Mouse (Mus musculus) CD4-positive helper T cell, adult 2 months (primary cell): ENCODE results near the gene Sptssa.

Experiments used
- DNase-seq: peaks from one replicate; pipeline ENCODE4 v3.0.0-alpha.2; 2012; ENCODE audit warnings: low read depth, missing footprints, low spot score

Sptssa gene

GRCm38 (mm10) chr12:54655292-54656038, 908 bp downstream of the Sptssa start:
- DNase-seq, result peak; percentile 53

GRCm38 (mm10) chr12:54654741-54655140, 1.6 kb downstream of the Sptssa start:
- DNase-seq, result no peak

- no peak for DNase-seq
Observed at GRCm38 (mm10) chr12:54654141-54654540, 2.2 kb downstream of the Sptssa start.

GRCm38 (mm10) chr12:54652346-54652745, 4.0 kb downstream of the Sptssa start:
- no peak for DNase-seq

GRCm38 (mm10) chr12:54651820-54652219, 4.6 kb downstream of the Sptssa start:
- DNase-seq, result peak; percentile 11

- DNase-seq, result no peak
Observed at GRCm38 (mm10) chr12:54651158-54651557, 5.2 kb downstream of the Sptssa start.

GRCm38 (mm10) chr12:54644947-54645346, 11.4 kb downstream of the Sptssa start:
- peak; percentile 9 for DNase-seq

- DNase-seq, result no peak
Observed at GRCm38 (mm10) chr12:54643320-54643892, 13.0 kb downstream of the Sptssa start.

- DNase-seq, result no peak
Observed at GRCm38 (mm10) chr12:54641374-54641773, 15.0 kb downstream of the Sptssa start.

- no peak for DNase-seq
Observed at GRCm38 (mm10) chr12:54640259-54640658, 16.1 kb downstream of the Sptssa start.

GRCm38 (mm10) chr12:54637033-54637432, 19.3 kb downstream of the Sptssa start:
- no peak for DNase-seq

- no peak for DNase-seq
Observed at GRCm38 (mm10) chr12:54632141-54632540, 24.2 kb downstream of the Sptssa start.

- no peak for DNase-seq
Observed at GRCm38 (mm10) chr12:54621942-54622341, 34.4 kb downstream of the Sptssa start.

GRCm38 (mm10) chr12:54620042-54620705, 36.2 kb downstream of the Sptssa start:
- no peak for DNase-seq

- DNase-seq, result no peak
Observed at GRCm38 (mm10) chr12:54608988-54609387, 47.4 kb downstream of the Sptssa start.

GRCm38 (mm10) chr12:54605203-54605602, 51.2 kb downstream of the Sptssa start:
- no peak for DNase-seq

- no peak for DNase-seq
Observed at GRCm38 (mm10) chr12:54603542-54604167, 52.7 kb downstream of the Sptssa start.

- DNase-seq, result peak; percentile 27
Observed at GRCm38 (mm10) chr12:54600482-54600881, 55.9 kb downstream of the Sptssa start.

- DNase-seq, result peak; percentile 65
Observed at GRCm38 (mm10) chr12:54598358-54598757, 58.0 kb downstream of the Sptssa start.

GRCm38 (mm10) chr12:54596715-54597114, 59.7 kb downstream of the Sptssa start:
- no peak for DNase-seq
